ENCODE assay signal across 20 mouse cellular contexts in the genomic region with DNA sequence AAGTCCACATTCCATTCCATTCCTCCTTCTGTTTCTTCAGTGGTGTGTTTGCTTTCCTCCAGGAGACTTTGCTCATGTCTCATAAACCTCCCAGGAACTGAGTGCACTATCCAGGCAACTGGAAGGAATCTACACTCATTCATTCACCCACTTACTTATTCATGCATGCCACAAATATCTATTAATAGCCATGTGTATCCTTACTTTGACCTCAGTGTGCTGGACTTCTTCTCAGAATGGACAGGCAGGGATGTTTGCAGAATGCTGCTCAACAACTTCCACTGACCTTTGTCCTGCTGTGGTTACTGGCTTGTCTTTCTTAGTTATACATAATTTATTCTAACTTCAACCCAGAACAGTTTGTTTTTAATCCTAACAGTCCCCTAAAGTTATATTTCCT. TPM values are rescaled to one million over a fixed set of nuclear protein-coding genes. Genes with fewer than 3 reads are reported as not detected.
A peak's percentile ranks its signal among the peaks of the same experiment; 100 is the strongest.
DNase-seq lines count a peak whose midpoint lies in the region; ATAC-seq and TF ChIP-seq lines count a peak whose summit lies in the region.
"Had no signal": no experiment of that assay in that cellular context is flagged by ENCODE, and none has a peak within 500 bp of the region (broad histone marks: within the 10 kb centered on the region; RNA-seq: fewer than 3 reads in every experiment).

No protein-coding gene starts in this region.

- 0 out of 2 replicates have a peak, but pooled peaks have one; percentile 55 for ATAC-seq in heart, embryonic 15.5 days (replicated peaks; ENCODE audit: insufficient number of reproducible peaks, insufficient read depth, low FRiP score, low read depth)
- ATAC-seq: CD4-positive, CD25-positive, alpha-beta regulatory T cell, adult 4 months; lung, postnatal 0 days had no signal

- H3K27ac ChIP-seq in heart, embryonic 15.5 days, result no peak overlapping the region
- no peak overlapping the region; the same call in 1 of the 2 replicates for H3K27ac ChIP-seq in kidney, adult 2 months (ENCODE audit: insufficient read depth, low read depth, low read length)
- H3K27ac ChIP-seq: forebrain, embryonic 10.5 days; hindbrain, embryonic 15.5 days had no signal

- no peak overlapping the region for H3K9ac ChIP-seq in heart, embryonic 15.5 days
- H3K9ac ChIP-seq: hindbrain, embryonic 15.5 days had no signal

- TF ChIP-seq POLR2A in kidney, adult 2 months (IDR thresholded peaks at IDR 0.05; ENCODE audit: low read depth, low read length), result no peak

- no peaks in the 10 kb centered on the region for H3K27me3 ChIP-seq in heart, embryonic 15.5 days
- no peaks in the 10 kb centered on the region for H3K27me3 ChIP-seq in kidney, adult 2 months (replicated peaks; ENCODE audit: control insufficient read depth, insufficient read depth, low read length)
- H3K27me3 ChIP-seq: hindbrain, embryonic 15.5 days had no signal

- no peaks in the 10 kb centered on the region for H3K36me3 ChIP-seq in heart, embryonic 15.5 days
- no peaks in the 10 kb centered on the region for H3K36me3 ChIP-seq in kidney, adult 2 months (ENCODE audit: control insufficient read depth, insufficient read depth, low read length)
- H3K36me3 ChIP-seq: forebrain, embryonic 10.5 days; hindbrain, embryonic 15.5 days had no signal

- 0 out of 2 replicates have a peak, but pooled peaks cover 4% of the 10 kb centered on the region for H3K4me1 ChIP-seq in heart, embryonic 15.5 days (replicated peaks)
- peaks cover 7% of the 10 kb centered on the region; the same call in 1 of the 2 replicates for H3K4me1 ChIP-seq in kidney, adult 2 months (ENCODE audit: control insufficient read depth, insufficient read depth, low read length)
- H3K4me1 ChIP-seq: forebrain, embryonic 10.5 days; hindbrain, embryonic 15.5 days had no signal

- no peaks in the 10 kb centered on the region for H3K9me3 ChIP-seq in heart, embryonic 15.5 days (replicated peaks)
- H3K9me3 ChIP-seq: forebrain, embryonic 10.5 days; hindbrain, embryonic 15.5 days had no signal

- H3K4me2 ChIP-seq in heart, embryonic 15.5 days, result no peak overlapping the region
- H3K4me2 ChIP-seq: hindbrain, embryonic 15.5 days; midbrain, embryonic 11.5 days had no signal

- no peak overlapping the region for H3K4me3 ChIP-seq in heart, embryonic 15.5 days
- no peak overlapping the region for H3K4me3 ChIP-seq in kidney, adult 2 months (ENCODE audit: insufficient read depth, low read depth, low read length)
- H3K4me3 ChIP-seq: forebrain, embryonic 10.5 days; hindbrain, embryonic 15.5 days had no signal

- no peak for TF ChIP-seq CTCF in kidney, adult 2 months (conservative IDR thresholded peaks at IDR 0.05; ENCODE audit: insufficient read depth, insufficient read length, low read depth, low read length)

- DNase-seq in heart, adult 11 months, result no peak
- peak; percentile 82 for DNase-seq in 3T3-L1 (ENCODE audit: low read depth, low spot score)
- DNase-seq in kidney, adult 2 months, result peak; percentile 91
- peak; percentile 71 for DNase-seq in kidney, postnatal 14 days
- DNase-seq in adrenal gland, adult (ENCODE audit: inconsistent age in 2 of 2, low spot score in 1 of 2), result no peak
- no peak for DNase-seq in frontal cortex, postnatal 36 days (ENCODE audit: low spot score in 2 of 2)
- no peak for DNase-seq in layer of hippocampus, postnatal 25 days (ENCODE audit: extremely low spot score in 1 of 2, low spot score in 1 of 2)
- DNase-seq: cerebellum, adult 2 months; cerebellum, postnatal 36 days; gastrocnemius, postnatal 14 days; heart, postnatal 36 days; right cerebral cortex, adult 18-20 months; thymus, postnatal 25 days had no signal

RNA-seq across cellular contexts. Expression of a gene that starts 23.1 kb away (rescaled TPM):
- polyA plus RNA-seq in heart, embryonic 15.5 days (2015; fragmentation: Nextera tagmentation; extraction: Ambion mirVana), result 3.1 and 3.9 TPM in 2 replicates
- 1.1 and 1.9 TPM in 2 replicates for polyA plus RNA-seq in kidney, adult 2 months (2012; rRNA removed)
- 10 to 100 TPM; 39.0 to 44.6 TPM for total RNA-seq in layer of hippocampus, postnatal 25 days (2021)
- total RNA-seq: monocyte, adult 5-6 weeks had no signal

RNA-seq across cellular contexts. Expression of a gene that starts 54.7 kb away (rescaled TPM):
- 110 and 118 TPM in 2 replicates for polyA plus RNA-seq in heart, embryonic 15.5 days (2015; fragmentation: Nextera tagmentation; extraction: Ambion mirVana)
- 42.7 and 54.4 TPM in 2 replicates for polyA plus RNA-seq in kidney, adult 2 months (2012; rRNA removed)
- total RNA-seq in layer of hippocampus, postnatal 25 days (2021), result 10 to 100 TPM; 32.0 to 39.7 TPM

Comparison
In these comparisons a context has a peak if more than half of its experiments do, and no peak if none do; other contexts are left out.
1. DNase-seq: peak in 3T3-L1 (single experiment), kidney, adult 2 months (single experiment) and kidney, postnatal 14 days (single experiment); none in heart, adult 11 months (single experiment), adrenal gland, adult (0 of 2), frontal cortex, postnatal 36 days (0 of 2) and layer of hippocampus, postnatal 25 days (0 of 2).